Mouse (Mus musculus) G1E (cell line): ENCODE results near the gene Prr19. TPM values are rescaled to one million over a fixed set of nuclear protein-coding genes. Genes with fewer than 3 reads are reported as not detected.

ENCODE experiments used
- ATAC-seq: 2 replicates; pipeline ENCODE4 v1.8.0; 2016; ENCODE audit warnings: mild to moderate bottlenecking; ENCODE audit not compliant: insufficient number of reproducible peaks, poor library complexity, low FRiP score, severe bottlenecking; ENCODE audit errors: extremely low read depth
- DNase-seq: peaks from one replicate; pipeline ENCODE4 v3.0.0; 2012; ENCODE audit warnings: low spot score
- H3K27me3 ChIP-seq: 2 replicates; pipeline ENCODE4 v1.6.1; 2012; ENCODE audit warnings: mild to moderate bottlenecking, low read length, inconsistent platforms; ENCODE audit not compliant: insufficient read depth
- H3K36me3 ChIP-seq: replicated peaks from 2 replicates; pipeline ENCODE3; 2012; ENCODE audit warnings: mild to moderate bottlenecking, inconsistent platforms
- H3K4me1 ChIP-seq: 2 replicates; pipeline ENCODE4 v1.6.1; 2012; ENCODE audit warnings: low read depth, low read length, inconsistent platforms, mixed read lengths; ENCODE audit not compliant: insufficient read depth
- H3K4me3 ChIP-seq: 2 replicates; pipeline ENCODE4 v1.5.1; 2012; ENCODE audit warnings: low read depth, mild to moderate bottlenecking, inconsistent platforms, low read length, moderate library complexity, mixed read lengths
- H3K9me3 ChIP-seq: replicated peaks from 2 replicates; pipeline ENCODE4 v1.6.1; 2012; ENCODE audit warnings: inconsistent platforms
- CTCF ChIP-seq: IDR thresholded peaks from 2 replicates; pipeline ENCODE4 v1.5.1; 2012; ENCODE audit warnings: low read depth, low read length, inconsistent platforms, mixed read lengths
- GATA1 ChIP-seq: IDR thresholded peaks from 2 replicates; pipeline ENCODE4 v1.6.1; 2012; ENCODE audit warnings: borderline replicate concordance, low read length, inconsistent platforms, mixed read lengths
- GATA2 ChIP-seq: IDR thresholded peaks from 2 replicates; pipeline ENCODE4 v1.6.1; 2012; ENCODE audit warnings: low read depth, low read length, inconsistent platforms, borderline replicate concordance
- POLR2AphosphoS5 ChIP-seq: IDR thresholded peaks from 2 replicates; pipeline ENCODE4 v1.6.1; 2012; ENCODE audit warnings: low read depth, low read length, inconsistent platforms; ENCODE audit not compliant: insufficient replicate concordance
- TAL1 ChIP-seq: conservative IDR thresholded peaks from 2 replicates; pipeline ENCODE4 v1.6.1; 2012; ENCODE audit warnings: low read depth, low read length, inconsistent platforms, mixed read lengths
- polyA plus RNA-seq: library from polyadenylated mRNA; stranded (reverse); fragments of >175 nt; gene quantifications from 2 replicates; pipeline ENCODE4 v1.2.3, GENCODE M21; 2012
- total RNA-seq, 2 experiments: library from RNA; stranded (forward) in 1 of 2; stranded (reverse) in 1 of 2; fragments of 200-1000 nt in 1 of 2; fragments of >200 nt in 1 of 2; fragmentation: Nextera tagmentation in 1 of 2; gene quantifications; 2 replicates each; pipeline ENCODE4 v1.2.3; 2014 to 2017

Prr19 gene
- total and polyA plus RNA-seq, 3 experiments, result 0.07 TPM; not detected in 2

DNA sequence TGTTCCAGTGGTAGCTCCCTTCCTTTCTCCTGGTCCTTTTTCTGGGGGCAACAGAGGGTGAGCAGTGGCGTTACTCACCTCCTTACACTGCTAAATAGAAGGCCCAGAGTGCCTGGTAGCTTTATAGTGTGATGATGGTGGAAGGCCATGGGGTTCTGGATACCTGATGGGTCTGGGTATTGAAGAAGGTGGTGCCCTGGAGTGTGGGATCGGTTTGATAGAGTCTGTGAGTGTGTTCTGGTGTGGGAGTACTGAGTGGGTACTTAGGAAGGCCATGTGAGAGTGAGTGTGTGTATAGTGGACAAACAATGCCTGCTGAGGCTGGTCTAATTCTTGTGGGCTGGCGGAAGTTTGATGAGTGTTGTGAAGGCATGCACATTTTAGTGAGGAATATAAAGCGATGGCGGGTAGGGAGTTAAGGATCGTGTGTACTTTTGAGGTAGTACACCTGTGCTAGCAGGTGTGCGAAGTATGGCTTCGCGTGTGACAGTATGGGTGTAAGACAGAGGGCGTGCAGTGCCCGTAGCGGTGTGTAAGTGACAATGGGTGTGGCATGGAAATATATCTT, 20.0 kb upstream of the Prr19 start:
- H3K4me3 ChIP-seq, result peak overlapping the region; percentile 70; the same call in 1 of the 2 replicates
- H3K4me1 ChIP-seq, result peaks cover 85% of the 10 kb centered on the region
- H3K27me3 ChIP-seq, result no peaks in the 10 kb centered on the region
- 0 out of 2 replicates have a peak, but pooled peaks have one; percentile 55 for TF ChIP-seq POLR2AphosphoS5
- TF ChIP-seq CTCF, result no peak
- peaks cover 40% of the 10 kb centered on the region for H3K36me3 ChIP-seq
- H3K9me3 ChIP-seq, result no peaks in the 10 kb centered on the region
- no peak for DNase-seq
- ATAC-seq, result no peak

DNA sequence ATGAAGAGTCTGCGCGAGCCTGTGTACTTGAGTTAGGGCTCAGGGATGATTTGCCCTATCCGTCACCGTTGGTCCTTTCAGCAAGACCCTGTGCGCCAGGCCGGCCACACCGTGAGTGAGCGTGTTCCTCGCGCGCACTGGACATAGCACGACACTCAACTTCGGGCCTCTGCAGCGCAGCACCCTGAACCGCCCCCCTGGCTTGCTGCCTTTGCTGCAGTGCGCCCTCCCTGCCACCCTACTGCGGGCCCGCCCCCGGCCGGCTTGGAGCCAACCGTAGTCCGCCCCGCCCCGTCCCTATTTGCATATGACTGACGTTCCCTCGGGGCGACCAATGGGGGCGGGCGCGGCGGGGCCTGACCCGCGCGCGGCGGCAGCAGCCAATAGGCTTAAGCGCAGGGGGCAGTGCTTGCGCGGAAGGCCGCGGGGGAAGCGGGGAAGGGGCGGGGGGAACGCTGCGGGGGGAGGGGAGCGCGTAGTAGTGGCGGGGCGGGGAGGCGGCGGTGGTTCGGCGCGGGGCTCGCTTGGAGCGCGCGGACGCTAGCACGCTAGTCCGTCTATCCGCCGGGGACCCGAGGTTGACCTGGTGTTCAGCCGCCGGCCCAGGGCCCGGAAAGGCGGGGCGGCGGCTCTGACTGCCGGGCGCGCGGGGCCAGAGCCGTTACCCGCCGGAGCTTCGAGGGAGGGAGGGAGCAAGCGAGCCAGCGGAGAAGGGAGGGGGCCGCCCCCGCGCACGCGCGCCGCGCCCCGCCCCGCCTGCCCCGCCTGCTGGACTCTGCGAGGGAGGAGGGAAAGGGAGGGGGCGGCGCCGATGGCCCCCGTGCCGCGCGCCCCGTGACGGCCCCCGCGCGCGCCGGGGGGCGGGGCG, 19.2 kb upstream of the Prr19 start:
- DNase-seq (peak; percentile 97), ATAC-seq (peak; percentile 67)
- peaks cover 85% of the 10 kb centered on the region for H3K4me1 ChIP-seq
- peaks cover 43% of the 10 kb centered on the region for H3K36me3 ChIP-seq
- TF ChIP-seq POLR2AphosphoS5, result 0 out of 2 replicates have a peak, but pooled peaks have one; percentile 5
- TF ChIP-seq TAL1, result no peak
- no peaks in the 10 kb centered on the region for H3K9me3 ChIP-seq
- H3K4me3 ChIP-seq, result peak overlapping the region; percentile 93
- no peaks in the 10 kb centered on the region for H3K27me3 ChIP-seq

DNA sequence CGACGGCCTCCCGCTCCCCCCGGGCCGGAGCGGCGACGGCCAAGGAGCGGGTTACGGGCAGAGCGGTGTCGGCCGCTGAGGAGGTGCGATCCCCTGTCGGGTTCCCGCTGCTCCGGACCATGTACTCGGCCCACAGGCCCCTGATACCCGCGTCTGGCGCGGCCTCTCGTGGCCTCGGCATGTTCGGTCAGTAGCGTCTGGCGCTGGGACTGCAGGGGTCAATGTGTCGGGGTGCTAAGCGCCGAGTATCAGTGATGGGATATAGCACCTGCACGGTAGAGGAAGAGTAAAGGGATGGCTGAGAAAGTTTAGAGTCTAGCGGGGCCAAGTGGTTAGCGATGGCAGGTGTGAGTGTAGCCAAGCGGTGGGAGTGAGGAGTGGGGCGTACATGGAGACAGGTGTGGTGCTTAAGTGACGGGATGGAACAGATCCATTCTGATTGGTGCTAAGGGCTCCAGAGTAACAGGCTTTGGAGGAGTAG, 18.4 kb upstream of the Prr19 start:
- ATAC-seq, result no peak

DNA sequence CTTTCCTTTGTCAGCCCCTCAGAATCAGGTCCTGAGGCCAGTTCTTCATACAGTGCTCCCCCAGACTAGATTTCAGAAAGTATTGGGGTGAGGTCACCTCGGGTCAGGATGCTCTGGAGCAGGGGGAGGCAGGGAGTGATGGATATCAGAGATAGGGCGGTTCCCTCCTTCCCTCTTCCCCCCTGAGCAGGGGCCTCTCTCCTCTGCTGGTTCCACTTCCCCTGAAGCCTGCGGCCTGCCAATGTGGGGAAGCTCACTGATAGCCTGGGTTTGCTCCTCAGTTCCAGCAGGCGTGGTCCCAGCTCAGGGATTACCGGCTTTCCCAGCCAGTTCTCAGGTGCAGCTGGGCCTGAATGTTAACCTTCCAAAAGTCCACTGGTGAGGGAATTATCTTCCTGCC, 17.6 kb upstream of the Prr19 start:
- DNase-seq (peak; percentile 72), ATAC-seq (0 out of 2 replicates have a peak, but pooled peaks have one; percentile 7)
- peak overlapping the region; percentile 93 for H3K4me3 ChIP-seq
- H3K36me3 ChIP-seq, result peaks cover 54% of the 10 kb centered on the region
- H3K4me1 ChIP-seq, result peaks cover 84% of the 10 kb centered on the region
- TF ChIP-seq TAL1 (no peak), CTCF (no peak), GATA2 (no peak), POLR2AphosphoS5 (no peak), GATA1 (no peak)
- no peaks in the 10 kb centered on the region for H3K27me3 ChIP-seq
- no peaks in the 10 kb centered on the region for H3K9me3 ChIP-seq

More for the DNA sequence above, 18.4 kb upstream of the Prr19 start:
- TF ChIP-seq TAL1 (no peak), CTCF (no peak), GATA1 (no peak), POLR2AphosphoS5 (no peak), GATA2 (no peak)
- Histone ChIP-seq H3K27me3 (no peaks in the 10 kb centered on the region), H3K9me3 (no peaks in the 10 kb centered on the region), H3K36me3 (peaks cover 45% of the 10 kb centered on the region), H3K4me1 (peaks cover 84% of the 10 kb centered on the region), H3K4me3 (peak overlapping the region; percentile 93)
- no peak for DNase-seq

DNA sequence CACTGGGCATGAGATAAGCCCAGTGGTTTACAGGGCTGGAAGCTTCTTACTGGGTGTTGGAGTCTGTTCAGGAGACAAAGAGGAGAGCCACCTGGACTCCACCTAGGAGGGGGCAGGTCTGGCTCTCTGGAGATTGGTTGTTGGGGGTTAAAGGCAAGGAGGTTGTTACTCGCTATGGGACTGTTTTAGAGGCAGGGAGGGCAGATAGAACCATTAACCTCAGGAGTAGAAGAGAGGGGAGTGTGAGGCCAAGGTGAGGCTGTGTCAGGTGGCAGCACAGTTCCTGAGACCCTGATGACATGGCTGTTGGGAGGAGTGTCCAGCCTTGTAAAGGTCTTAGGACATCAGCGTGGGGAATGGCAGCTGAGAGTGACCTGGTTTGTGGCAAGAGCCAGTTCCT, 17.0 kb upstream of the Prr19 start:
- Histone ChIP-seq H3K9me3 (peaks cover 3% of the 10 kb centered on the region; the same call in 1 of the 2 replicates), H3K4me3 (peak overlapping the region; percentile 93), H3K36me3 (peaks cover 59% of the 10 kb centered on the region), H3K4me1 (peaks cover 86% of the 10 kb centered on the region), H3K27me3 (no peaks in the 10 kb centered on the region)
- no peak for ATAC-seq
- no peak for TF ChIP-seq POLR2AphosphoS5
- TF ChIP-seq GATA2, result no peak
- TF ChIP-seq CTCF, result no peak
- no peak for TF ChIP-seq TAL1
- TF ChIP-seq GATA1, result no peak
- no peak for DNase-seq

DNA sequence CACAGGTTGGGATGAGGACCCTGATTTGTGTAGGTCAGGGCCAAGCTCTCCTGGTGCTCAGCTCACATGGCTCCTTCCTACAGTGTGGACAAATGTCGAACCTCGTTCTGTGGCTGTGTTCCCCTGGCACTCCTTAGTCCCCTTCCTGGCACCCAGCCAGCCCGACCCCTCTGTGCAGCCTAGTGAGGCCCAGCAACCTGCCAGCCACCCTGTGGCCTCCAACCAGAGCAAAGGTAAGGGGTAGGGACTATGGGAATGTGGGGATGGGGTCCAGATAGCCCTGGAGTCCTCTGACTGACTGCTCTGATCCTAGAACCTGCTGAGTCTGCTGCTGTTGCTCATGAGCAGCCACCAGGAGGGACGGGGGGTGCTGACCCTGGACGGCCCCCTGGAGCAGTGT, 16.4 kb upstream of the Prr19 start:
- TF ChIP-seq GATA1 (no peak), GATA2 (no peak), TAL1 (no peak)
- peaks cover 65% of the 10 kb centered on the region for H3K36me3 ChIP-seq
- no peaks in the 10 kb centered on the region for H3K27me3 ChIP-seq
- H3K9me3 ChIP-seq, result peaks cover 8% of the 10 kb centered on the region
- ATAC-seq, result no peak
- H3K4me1 ChIP-seq, result peaks cover 80% of the 10 kb centered on the region
- peak overlapping the region; percentile 49; the same call in 1 of the 2 replicates for H3K4me3 ChIP-seq
- DNase-seq, result no peak
